In genomic region chr15:28948245-28948644, GRCm38 (mm10) we compare ENCODE assay signal across 23 mouse cellular contexts.
DNase-seq lines count a peak whose midpoint lies in the region; ATAC-seq and TF ChIP-seq lines count a peak whose summit lies in the region.
"Had no signal": no experiment of that assay in that cellular context is flagged by ENCODE, and none has a peak within 500 bp of the region (broad histone marks: within the 10 kb centered on the region; RNA-seq: fewer than 3 reads in every experiment).

No protein-coding gene starts in this region.

- no peaks in the 10 kb centered on the region for H3K9me3 ChIP-seq in heart, embryonic 10.5 days
- H3K9me3 ChIP-seq in heart, embryonic 14.5 days (ENCODE audit: control insufficient read depth, low read length): no peaks in the 10 kb centered on the region
- no peaks in the 10 kb centered on the region for H3K9me3 ChIP-seq in heart, postnatal 0 days (replicated peaks; ENCODE audit: control insufficient read depth, low read length)
- H3K9me3 ChIP-seq: forebrain, embryonic 10.5 days; forebrain, embryonic 13.5 days; hindbrain, embryonic 13.5 days; intestine, embryonic 15.5 days had no signal

- H3K9ac ChIP-seq in heart, embryonic 14.5 days (ENCODE audit: low read length): no peak overlapping the region
- no peak overlapping the region for H3K9ac ChIP-seq in heart, adult 2 months (ENCODE audit: low read depth, low read length)
- no peak overlapping the region for H3K9ac ChIP-seq in heart, postnatal 0 days (replicated peaks; ENCODE audit: low read depth, low read length)
- H3K9ac ChIP-seq: forebrain, embryonic 13.5 days; hindbrain, embryonic 13.5 days; intestine, embryonic 15.5 days had no signal

- H3K4me2 ChIP-seq in heart, embryonic 14.5 days (ENCODE audit: low read length): no peak overlapping the region
- no peak overlapping the region for H3K4me2 ChIP-seq in heart, postnatal 0 days (ENCODE audit: low read depth, low read length)
- H3K4me2 ChIP-seq: forebrain, embryonic 13.5 days; hindbrain, embryonic 13.5 days; intestine, embryonic 15.5 days had no signal

- no peaks in the 10 kb centered on the region for H3K36me3 ChIP-seq in heart, embryonic 10.5 days
- no peaks in the 10 kb centered on the region for H3K36me3 ChIP-seq in heart, embryonic 14.5 days (ENCODE audit: control insufficient read depth, insufficient read depth, low read length)
- H3K36me3 ChIP-seq in heart, adult 2 months (ENCODE audit: control insufficient read depth, insufficient read depth, low read length): no peaks in the 10 kb centered on the region
- H3K36me3 ChIP-seq in heart, postnatal 0 days (replicated peaks; ENCODE audit: control insufficient read depth, insufficient read depth, low read length): no peaks in the 10 kb centered on the region
- H3K36me3 ChIP-seq: forebrain, embryonic 10.5 days; hindbrain, embryonic 13.5 days; intestine, embryonic 15.5 days had no signal

- no peaks in the 10 kb centered on the region for H3K79me2 ChIP-seq in heart, adult 2 months (replicated peaks; ENCODE audit: control insufficient read depth, insufficient read depth, low read length)

- DNase-seq in heart, embryonic 10.5 days (ENCODE audit: low spot score): peak; percentile 71
- no peak for DNase-seq in heart, adult 11 months
- DNase-seq in heart, adult 2 months: no peak
- peak; percentile 46 for DNase-seq in heart, postnatal 0 days (ENCODE audit: low spot score)
- DNase-seq in heart, postnatal 36 days: no peak
- DNase-seq: adrenal gland, postnatal 10 days; adrenal gland, postnatal 36 days; cerebellum, adult 18-20 months; cerebellum, adult 9-10 months; cerebellum, postnatal 14 days; gastrocnemius, postnatal 10 days; gastrocnemius, postnatal 36 days; kidney, adult 11 months; kidney, adult 8-10 months had no signal

- no peaks in the 10 kb centered on the region for H3K27me3 ChIP-seq in heart, embryonic 10.5 days (ENCODE audit: insufficient read depth, poor library complexity, severe bottlenecking)
- no peaks in the 10 kb centered on the region for H3K27me3 ChIP-seq in heart, embryonic 14.5 days (ENCODE audit: control insufficient read depth, insufficient read depth, low read length)
- H3K27me3 ChIP-seq in heart, adult 2 months (ENCODE audit: control insufficient read depth, insufficient read depth, low read length): no peaks in the 10 kb centered on the region
- no peaks in the 10 kb centered on the region for H3K27me3 ChIP-seq in heart, postnatal 0 days (ENCODE audit: control insufficient read depth, insufficient read depth, low read length)
- H3K27me3 ChIP-seq: forebrain, embryonic 13.5 days; hindbrain, embryonic 13.5 days; intestine, embryonic 15.5 days had no signal

- 0 out of 2 replicates have a peak, but pooled peaks cover 3% of the 10 kb centered on the region for H3K4me1 ChIP-seq in heart, embryonic 10.5 days
- peaks cover 0 to 11% of the 10 kb centered on the region in 2 experiments; a peak in 1 of 4 replicates for H3K4me1 ChIP-seq in heart, embryonic 14.5 days (ENCODE audit: control insufficient read depth in 2 of 2, insufficient read depth in 2 of 2, low read length in 2 of 2)
- H3K4me1 ChIP-seq in heart, adult 2 months (ENCODE audit: control insufficient read depth, insufficient read depth, low read length): no peaks in the 10 kb centered on the region
- H3K4me1 ChIP-seq in heart, postnatal 0 days (ENCODE audit: control insufficient read depth, insufficient read depth): 0 out of 2 replicates have a peak, but pooled peaks cover 7% of the 10 kb centered on the region
- H3K4me1 ChIP-seq: forebrain, embryonic 10.5 days; forebrain, embryonic 13.5 days; hindbrain, embryonic 13.5 days; intestine, embryonic 15.5 days had no signal

- TF ChIP-seq CTCF in heart, adult 2 months (IDR thresholded peaks at IDR 0.05): no peak
- TF ChIP-seq CTCF in heart, postnatal 0 days (IDR thresholded peaks at IDR 0.05; ENCODE audit: low read depth): no peak

- intact Hi-C loops in heart, adult 2 months (cut with DNase I): no loop called here
- intact Hi-C loops in heart, postnatal 36 days (cut with DNase I): no loop called here

- H3K4me3 ChIP-seq in heart, embryonic 10.5 days: no peak overlapping the region
- no peak overlapping the region for H3K4me3 ChIP-seq in heart, embryonic 14.5 days (ENCODE audit: control insufficient read depth in 1 of 2, insufficient read depth in 1 of 2, low read depth in 1 of 2, low read length in 2 of 2)
- no peak overlapping the region for H3K4me3 ChIP-seq in heart, adult 2 months
- H3K4me3 ChIP-seq in heart, postnatal 0 days (ENCODE audit: low read depth, low read length): no peak overlapping the region
- H3K4me3 ChIP-seq: forebrain, embryonic 10.5 days; forebrain, embryonic 13.5 days; hindbrain, embryonic 13.5 days; intestine, embryonic 15.5 days had no signal

- WGBS in heart, embryonic 10.5 days: 34% methylated on average over 1 of the region's 1 CpGs
- 23% methylated on average over 1 of the region's 1 CpGs for WGBS in heart, embryonic 14.5 days
- WGBS in heart, adult 2 months: 25% methylated on average over 1 of the region's 1 CpGs
- 21% methylated on average over 1 of the region's 1 CpGs for WGBS in heart, postnatal 0 days

- TF ChIP-seq EP300 in heart, adult 2 months (IDR thresholded peaks at IDR 0.05; ENCODE audit: insufficient read depth, low read depth, low read length): no peak
- peak; percentile 92 for TF ChIP-seq EP300 in heart, postnatal 0 days (IDR thresholded peaks at IDR 0.05; ENCODE audit: low read depth)

- H3K27ac ChIP-seq in heart, embryonic 10.5 days: no peak overlapping the region
- peak overlapping the region in 1 of 2 experiments; percentile 44; a peak in 2 of 4 replicates for H3K27ac ChIP-seq in heart, embryonic 14.5 days (replicated peaks in 1 of 2; ENCODE audit: control insufficient read depth in 1 of 2, insufficient read depth in 1 of 2, low read depth in 2 of 2, low read length in 2 of 2)
- H3K27ac ChIP-seq in heart, adult 2 months: no peak overlapping the region
- 0 out of 2 replicates have a peak overlapping the region, but pooled peaks have one; percentile 41 for H3K27ac ChIP-seq in heart, postnatal 0 days (ENCODE audit: low read depth)
- H3K27ac ChIP-seq: forebrain, embryonic 10.5 days; forebrain, embryonic 13.5 days; hindbrain, embryonic 13.5 days; intestine, embryonic 15.5 days had no signal

- TF ChIP-seq POLR2A in heart, adult 2 months (IDR thresholded peaks at IDR 0.05; ENCODE audit: insufficient read depth, low read depth, low read length): no peak

- ATAC-seq in heart, embryonic 14.5 days (ENCODE audit: insufficient number of reproducible peaks, insufficient read depth, low FRiP score, low read depth): peak; percentile 50; the same call in 1 of the 2 replicates
- peak; percentile 84 for ATAC-seq in heart, postnatal 0 days (ENCODE audit: insufficient read depth, low read depth)
- ATAC-seq in megakaryocyte progenitor cell, adult 5-6 weeks (replicated peaks; ENCODE audit: poor library complexity): no peak
- ATAC-seq: forebrain, embryonic 13.5 days; forebrain, embryonic 16.5 days; hindbrain, embryonic 16.5 days; intestine, embryonic 15.5 days; Patski had no signal

Comparison
In these comparisons a context has a peak if more than half of its experiments do, and no peak if none do; other contexts are left out.
1. DNase-seq: peak in heart, embryonic 10.5 days (single experiment) and heart, postnatal 0 days (single experiment); none in heart, adult 11 months (single experiment), heart, adult 2 months (0 of 2) and heart, postnatal 36 days (0 of 2).